Mouse (Mus musculus): ENCODE results near the gene Imp3.
"Not testable (repeated sequence)": the region's sequence is repeated elsewhere in the genome, so short reads cannot be mapped to it uniquely, and the experiment has no call there.

Imp3 gene

GRCm38 (mm10) chr9:56937223-56938160 is at the start of gene Imp3:
TSS of gene Imp3 (plus strand) at chr9:56937475.
- peak; percentile 93 for ATAC-seq (ENCODE audit: insufficient number of reproducible peaks, low FRiP score, low TSS enrichment)

DNA sequence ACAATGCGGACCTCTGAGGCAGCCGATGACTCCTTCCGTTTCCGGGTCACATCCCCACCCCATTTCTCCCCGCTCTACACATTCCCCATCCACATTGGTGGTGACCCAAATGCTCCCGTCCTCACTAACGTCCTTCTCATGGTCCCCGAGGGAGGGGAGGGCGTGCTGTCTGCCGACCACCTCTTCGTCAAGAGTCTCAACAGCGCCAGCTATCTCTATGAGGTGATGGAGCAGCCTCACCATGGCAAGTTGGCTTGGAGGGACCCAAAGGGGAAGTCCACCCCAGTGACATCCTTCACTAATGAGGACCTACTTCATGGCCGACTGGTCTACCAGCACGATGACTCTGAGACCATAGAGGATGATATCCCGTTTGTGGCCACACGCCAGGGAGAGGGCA is 49.7 kb upstream of the Imp3 start:
- ATAC-seq (ENCODE audit: insufficient number of reproducible peaks, low FRiP score, low TSS enrichment), result no peak

DNA sequence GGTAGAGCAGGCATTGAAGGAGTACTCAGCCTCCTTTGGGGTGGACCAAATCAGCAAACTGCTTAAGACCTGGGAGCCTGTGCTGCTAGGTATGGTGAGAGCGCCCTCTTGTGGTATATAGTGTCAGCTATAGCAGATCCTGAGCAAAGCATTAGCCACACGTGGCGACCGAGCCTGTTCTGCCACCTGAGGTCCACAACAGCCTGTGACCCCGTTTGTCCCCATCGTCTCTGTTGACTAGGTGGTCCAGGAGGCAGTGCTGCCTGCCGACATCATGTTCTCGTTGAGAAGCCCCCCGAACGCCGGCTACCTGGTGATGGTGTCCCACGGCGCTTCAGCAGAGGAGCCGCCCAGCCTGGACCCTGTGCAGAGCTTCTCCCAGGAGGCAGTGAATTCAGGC is 47.5 kb upstream of the Imp3 start:
- ATAC-seq (ENCODE audit: insufficient number of reproducible peaks, low FRiP score, low TSS enrichment), result peak; percentile 65; the same call in 1 of the 2 replicates

- no peak for ATAC-seq (ENCODE audit: insufficient number of reproducible peaks, low FRiP score, low TSS enrichment)
Observed at GRCm38 (mm10) chr9:56890522-56891250, 46.6 kb upstream of the Imp3 start.

GRCm38 (mm10) chr9:56891517-56892011 is 45.7 kb upstream of the Imp3 start:
- ATAC-seq (ENCODE audit: insufficient number of reproducible peaks, low FRiP score, low TSS enrichment), result peak; percentile 11; the same call in 1 of the 2 replicates

GRCm38 (mm10) chr9:56892111-56892510 is 45.2 kb upstream of the Imp3 start:
- ATAC-seq (ENCODE audit: insufficient number of reproducible peaks, low FRiP score, low TSS enrichment), result no peak

- ATAC-seq (ENCODE audit: insufficient number of reproducible peaks, low FRiP score, low TSS enrichment), result no peak
Observed at GRCm38 (mm10) chr9:56893313-56893712, 44.0 kb upstream of the Imp3 start.

DNA sequence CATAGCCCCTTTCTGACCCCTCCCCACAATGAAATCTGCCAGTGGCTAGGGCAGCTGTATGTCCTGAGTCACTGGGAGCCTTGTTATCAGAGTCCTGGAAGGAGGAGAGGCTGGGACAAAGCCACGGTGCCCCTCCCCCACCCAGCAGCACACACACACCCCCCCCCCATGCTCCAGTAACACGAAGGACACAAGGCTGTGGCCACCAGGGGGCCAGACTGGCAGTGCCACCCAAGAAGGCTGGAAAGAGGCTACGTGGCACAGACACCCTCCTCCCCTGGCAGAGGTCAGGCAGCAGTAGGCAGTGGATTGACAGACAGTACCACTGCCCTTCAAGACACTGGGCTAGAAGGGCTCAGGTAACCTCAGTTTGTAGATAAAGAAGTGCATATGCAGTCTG is 43.3 kb upstream of the Imp3 start:
- ATAC-seq (ENCODE audit: insufficient number of reproducible peaks, low FRiP score, low TSS enrichment), result no peak

GRCm38 (mm10) chr9:56896779-56897178 is 40.5 kb upstream of the Imp3 start:
- ATAC-seq (ENCODE audit: insufficient number of reproducible peaks, low FRiP score, low TSS enrichment), result no peak

DNA sequence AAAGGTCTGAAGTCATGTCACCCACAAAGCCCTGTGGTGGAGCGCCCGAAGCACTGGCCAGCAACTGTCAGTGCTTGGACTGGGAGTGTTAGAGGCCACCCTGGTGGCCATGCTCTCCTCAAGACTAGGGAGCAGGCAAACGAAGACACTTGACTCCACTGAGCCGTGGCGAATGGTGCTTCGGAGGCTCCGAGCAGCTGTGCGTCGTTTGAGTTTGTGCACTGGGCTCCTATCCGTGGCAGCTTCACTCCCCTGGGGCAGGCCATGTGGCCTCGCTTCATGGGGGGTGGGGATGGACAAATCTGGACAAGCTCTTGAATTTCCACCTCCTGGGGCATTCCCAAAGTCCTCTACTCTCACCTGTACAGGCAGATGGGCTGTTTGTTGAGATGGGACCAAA is 37.9 kb upstream of the Imp3 start:
- no peak for ATAC-seq (ENCODE audit: insufficient number of reproducible peaks, low FRiP score, low TSS enrichment)

DNA sequence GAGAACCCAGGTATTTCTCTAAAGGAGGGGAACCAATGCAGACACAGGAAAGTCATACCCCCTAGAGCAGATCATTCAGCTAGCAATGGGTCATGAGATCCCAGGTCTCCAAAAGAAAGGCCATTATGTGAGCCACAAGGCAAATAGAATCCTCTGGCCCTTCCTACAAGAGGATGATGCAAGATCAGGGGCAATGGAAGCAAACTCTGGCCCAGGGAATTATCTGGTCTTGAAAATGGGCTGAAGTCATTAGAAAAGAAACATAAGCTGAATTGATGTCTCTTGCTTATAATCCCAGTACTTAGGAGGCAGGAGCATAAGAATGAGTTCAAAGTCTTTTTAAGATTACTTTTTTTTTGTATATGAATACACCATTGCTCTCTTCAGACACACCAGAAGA is 37.2 kb upstream of the Imp3 start:
- ATAC-seq (ENCODE audit: insufficient number of reproducible peaks, low FRiP score, low TSS enrichment), result no peak

DNA sequence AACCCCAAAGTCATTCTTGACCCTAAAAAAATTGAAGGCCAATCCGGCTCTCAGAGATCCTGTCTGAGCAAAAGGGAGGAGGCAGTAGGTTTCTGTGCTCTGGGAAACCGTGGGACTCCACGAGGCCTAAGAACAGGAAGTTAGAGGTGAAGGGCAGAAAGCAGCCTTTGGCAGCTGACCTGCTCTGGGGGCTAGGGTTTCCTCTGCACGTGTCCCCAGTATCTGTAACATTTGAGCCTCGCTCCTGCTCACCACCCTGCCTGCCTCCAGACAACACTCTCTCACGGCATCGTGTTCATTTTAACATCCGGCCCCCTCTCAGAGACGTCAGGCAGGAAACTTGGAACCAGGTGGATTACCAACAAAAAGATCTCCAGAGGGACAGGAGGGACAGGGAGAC is 36.7 kb upstream of the Imp3 start:
- ATAC-seq (ENCODE audit: insufficient number of reproducible peaks, low FRiP score, low TSS enrichment), result no peak

- no peak for ATAC-seq (ENCODE audit: insufficient number of reproducible peaks, low FRiP score, low TSS enrichment)
Observed at GRCm38 (mm10) chr9:56901187-56901586, 36.1 kb upstream of the Imp3 start.

GRCm38 (mm10) chr9:56903662-56904061 is 33.6 kb upstream of the Imp3 start:
- no peak for ATAC-seq (ENCODE audit: insufficient number of reproducible peaks, low FRiP score, low TSS enrichment)

GRCm38 (mm10) chr9:56907549-56907948 is 29.7 kb upstream of the Imp3 start:
- no peak for ATAC-seq (ENCODE audit: insufficient number of reproducible peaks, low FRiP score, low TSS enrichment)

- not testable (repeated sequence) for ATAC-seq (ENCODE audit: insufficient number of reproducible peaks, low FRiP score, low TSS enrichment)
Observed at GRCm38 (mm10) chr9:56909991-56910390, 27.3 kb upstream of the Imp3 start.

DNA sequence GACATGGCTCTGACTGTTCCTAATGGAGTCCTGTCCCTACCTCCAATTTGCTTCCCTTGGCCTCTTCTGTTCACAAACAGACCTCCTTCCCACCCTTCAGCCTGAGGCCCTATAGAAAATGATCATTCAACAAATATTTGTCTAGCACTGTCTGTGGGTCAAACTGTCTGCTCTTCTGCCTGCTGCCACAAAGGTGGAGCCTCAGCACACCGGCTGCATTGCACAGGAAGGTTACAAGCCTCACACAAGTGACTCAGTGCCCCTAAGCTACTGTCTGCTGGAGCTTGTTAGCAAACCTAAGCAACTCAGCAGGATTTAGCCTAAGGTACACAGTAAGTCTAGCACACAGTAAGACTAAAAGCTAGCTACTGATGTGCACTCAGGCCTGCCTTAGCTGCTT is 26.3 kb upstream of the Imp3 start:
- ATAC-seq (ENCODE audit: insufficient number of reproducible peaks, low FRiP score, low TSS enrichment), result no peak

- ATAC-seq (ENCODE audit: insufficient number of reproducible peaks, low FRiP score, low TSS enrichment), result no peak
Observed at GRCm38 (mm10) chr9:56913991-56914390, 23.3 kb upstream of the Imp3 start.

DNA sequence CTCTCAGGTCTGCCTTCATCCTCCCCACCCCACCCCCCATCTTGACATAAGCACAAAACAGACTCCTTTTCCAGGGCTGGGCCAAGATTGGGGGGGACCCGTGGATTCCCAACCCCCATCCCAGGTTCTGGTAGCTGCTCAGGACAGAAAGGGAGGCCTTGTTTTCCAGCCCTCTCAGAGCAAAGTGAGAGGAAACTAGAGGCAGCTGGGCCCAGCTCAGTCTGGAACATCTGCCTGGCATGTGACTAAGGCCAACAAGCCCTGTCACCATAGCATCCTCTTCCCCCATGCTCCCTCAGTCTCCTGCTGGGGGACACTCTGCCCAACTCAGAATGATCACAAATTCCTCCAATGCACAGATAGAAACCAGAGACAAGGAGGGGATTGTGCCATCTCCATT is 22.2 kb upstream of the Imp3 start:
- no peak for ATAC-seq (ENCODE audit: insufficient number of reproducible peaks, low FRiP score, low TSS enrichment)

GRCm38 (mm10) chr9:56915695-56916410 is 21.4 kb upstream of the Imp3 start:
- no peak for ATAC-seq (ENCODE audit: insufficient number of reproducible peaks, low FRiP score, low TSS enrichment)

GRCm38 (mm10) chr9:56917131-56917530 is 20.1 kb upstream of the Imp3 start:
- no peak for ATAC-seq (ENCODE audit: insufficient number of reproducible peaks, low FRiP score, low TSS enrichment)

All from cerebellum, adult (tissue).